Mouse (Mus musculus) CD4-positive helper T cell, adult 2 months (primary cell): ENCODE data around the gene Lrmda.
"Not testable (repeated sequence)": the region's sequence is repeated elsewhere in the genome, so short reads cannot be mapped to it uniquely, and the experiment has no call there.

Experiments used
- DNase-seq: peaks from one replicate; pipeline ENCODE4 v3.0.0-alpha.2; 2012; ENCODE audit warnings: low read depth, missing footprints, low spot score

Lrmda gene

DNA sequence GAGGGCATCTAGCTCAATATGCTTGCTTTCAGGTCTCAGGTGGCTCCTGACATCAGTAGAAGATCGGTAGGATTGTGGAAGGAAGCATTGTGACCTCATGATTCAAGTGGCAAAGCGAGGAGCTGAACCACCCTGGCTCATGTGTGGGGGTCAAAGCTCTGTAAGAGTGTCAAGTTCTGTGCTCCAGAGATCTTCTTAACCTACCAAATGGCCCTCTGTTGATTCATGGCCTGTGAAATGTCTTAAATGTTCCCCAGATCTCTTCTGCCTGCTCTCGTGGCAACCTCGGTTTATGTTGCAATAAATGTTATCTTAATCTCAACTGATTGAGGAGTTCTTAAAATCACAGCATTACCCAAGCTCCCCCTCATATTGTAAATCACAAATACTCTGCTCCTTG is 780.5 kb downstream of the Lrmda start:
- DNase-seq: no peak

- DNase-seq: no peak
Measured at GRCm38 (mm10) chr14:22800871-22801636, 781.5 kb downstream of the Lrmda start.

DNA sequence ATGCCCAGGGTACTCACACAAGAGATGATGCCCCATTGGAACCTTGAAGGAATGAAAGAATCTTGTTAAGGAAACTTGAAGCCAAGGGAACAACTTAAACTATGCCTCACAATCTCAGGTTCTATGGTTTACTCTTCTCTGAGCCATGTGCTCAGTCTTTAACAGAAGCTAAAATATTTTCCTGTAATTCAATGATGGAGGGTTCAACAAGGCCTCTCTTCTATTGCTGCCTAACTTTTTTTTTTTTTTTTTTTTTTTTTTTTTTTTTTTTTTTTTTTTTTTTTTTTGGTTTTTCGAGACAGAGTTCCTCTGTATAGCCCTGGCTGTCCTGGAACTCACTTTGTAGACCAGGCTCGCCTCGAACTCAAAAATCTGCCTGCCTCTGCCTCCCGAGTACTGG is 782.2 kb downstream of the Lrmda start:
- DNase-seq: not testable (repeated sequence)

DNA sequence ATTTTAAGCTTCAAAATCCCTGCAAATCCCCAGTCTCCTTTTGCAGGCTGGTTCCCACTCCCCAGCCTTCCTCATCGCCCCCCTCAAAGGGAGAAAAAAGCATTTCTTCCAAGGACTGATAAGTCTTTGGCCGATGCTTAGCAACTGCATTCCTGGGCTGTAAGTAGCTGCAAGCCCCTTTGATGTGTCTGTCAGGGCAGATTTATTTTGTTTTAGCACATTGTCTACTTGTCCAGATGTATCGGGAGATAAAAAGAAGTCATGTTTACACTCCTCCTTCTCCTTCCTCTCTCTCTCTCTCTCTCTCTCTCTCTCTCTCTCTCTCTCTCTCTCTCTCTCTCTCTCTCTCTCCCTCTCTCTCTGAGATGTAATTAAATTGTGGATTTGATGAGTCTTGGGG is 787.8 kb downstream of the Lrmda start:
- no peak for DNase-seq

DNA sequence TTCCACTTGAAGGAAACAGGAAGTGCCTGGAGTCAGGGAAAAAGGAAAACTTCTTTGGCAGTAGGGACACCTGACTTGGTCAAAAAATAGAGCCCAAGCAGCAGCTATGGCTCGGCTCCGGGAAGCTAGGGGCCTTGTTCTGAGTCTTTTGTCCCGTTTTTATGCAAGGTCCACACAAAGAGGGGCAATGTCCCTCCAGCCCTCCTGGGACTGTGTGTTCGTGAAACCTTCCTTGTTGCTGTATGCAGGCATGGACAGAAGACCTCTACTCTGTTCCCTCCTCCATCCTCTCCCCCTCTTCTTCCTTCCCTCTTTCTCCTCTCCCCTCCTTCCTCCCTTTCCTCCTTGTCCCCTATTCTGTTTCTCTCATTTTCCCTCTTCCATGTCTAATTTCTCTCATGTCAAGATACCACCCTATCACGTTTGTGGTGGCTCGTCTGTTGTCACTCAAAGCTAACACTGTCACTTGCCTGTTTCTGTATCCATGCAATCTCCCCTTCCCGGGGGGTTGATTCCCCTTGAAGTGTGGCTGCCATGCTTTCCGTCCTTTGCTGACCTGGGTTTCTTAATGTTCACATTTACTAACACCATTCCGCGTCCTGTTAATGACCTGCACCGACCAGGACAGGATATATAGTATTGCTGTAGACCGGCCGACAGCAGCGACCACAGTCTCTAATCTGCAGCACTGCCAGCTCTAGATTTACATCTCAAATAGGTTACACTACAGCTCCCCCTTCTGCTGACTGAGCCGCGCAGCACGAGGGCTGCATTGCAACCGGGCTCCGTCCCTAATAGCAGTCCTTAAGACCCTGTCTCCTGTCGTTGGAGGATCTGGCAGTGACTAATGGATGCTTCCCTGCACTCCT is 788.4 kb downstream of the Lrmda start:
- DNase-seq: no peak

DNA sequence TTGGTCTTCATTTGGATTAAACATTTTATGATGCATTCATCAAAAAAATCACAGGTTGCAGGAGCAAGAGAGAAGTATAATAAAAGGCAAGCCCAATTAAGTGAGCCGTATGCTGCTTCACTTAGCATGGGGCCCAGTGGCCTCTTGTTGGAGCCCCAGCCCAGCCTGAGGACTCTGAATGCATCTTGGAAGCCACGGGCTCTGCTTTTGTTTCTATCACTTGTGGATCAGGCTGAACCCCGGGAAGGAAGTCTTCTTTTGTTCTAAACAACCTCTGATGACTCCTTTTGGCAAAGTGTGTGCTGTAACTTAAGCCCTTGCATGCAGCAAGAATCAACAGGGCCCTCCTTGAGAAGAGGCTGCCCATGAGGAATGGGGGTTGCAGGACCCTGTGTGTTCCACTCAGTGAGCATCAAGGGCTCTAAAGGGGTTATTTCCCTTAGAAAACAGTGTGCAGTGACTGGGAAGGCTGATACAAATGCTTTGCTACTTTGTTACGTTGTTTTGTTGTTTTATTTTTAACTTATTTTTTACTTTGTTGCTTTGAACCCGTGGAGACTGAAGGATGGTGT is 789.2 kb downstream of the Lrmda start:
- no peak for DNase-seq

DNA sequence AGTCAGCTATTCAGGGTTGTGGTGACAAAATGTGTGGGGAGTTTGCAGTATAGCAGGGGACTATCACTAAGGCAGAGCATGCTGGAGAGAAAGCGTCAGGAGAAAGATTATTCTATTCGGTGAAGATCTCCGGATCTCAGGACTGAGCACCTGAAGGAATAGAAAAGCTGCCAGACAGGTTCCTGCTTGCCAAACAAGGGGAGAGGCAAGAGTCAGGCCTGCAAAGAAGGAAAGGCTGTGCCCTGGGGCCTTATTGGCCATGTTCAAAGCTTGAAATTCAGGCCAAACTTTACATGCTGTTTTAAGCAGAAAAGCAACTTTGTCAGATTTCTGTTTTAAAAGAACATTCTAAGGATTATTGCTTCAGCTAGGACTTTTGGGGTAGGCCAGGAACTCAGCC is 789.7 kb downstream of the Lrmda start:
- DNase-seq: no peak

GRCm38 (mm10) chr14:22810531-22810930 is 791.0 kb downstream of the Lrmda start:
- DNase-seq: no peak

- DNase-seq: no peak
Measured at GRCm38 (mm10) chr14:22812824-22813223, 793.3 kb downstream of the Lrmda start.

DNA sequence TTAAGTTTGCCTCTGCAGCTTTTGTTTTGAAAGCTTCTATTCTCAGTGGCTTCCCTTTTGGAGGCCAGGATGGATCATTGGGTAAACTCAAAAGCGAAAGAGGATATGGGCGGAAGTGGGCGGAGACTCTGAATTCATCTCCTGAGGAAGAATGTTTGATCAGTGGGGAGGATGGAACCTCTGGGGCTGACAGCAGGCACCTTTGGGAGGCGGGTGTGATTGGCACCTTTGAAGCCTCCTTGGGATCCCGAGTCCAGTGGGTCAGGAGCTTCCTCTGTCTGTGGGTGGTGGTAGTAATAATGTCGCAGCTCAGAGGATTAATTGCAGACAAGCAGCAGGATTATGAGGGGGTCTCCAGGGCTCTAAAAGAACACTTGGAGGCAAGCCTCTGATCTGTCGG is 793.9 kb downstream of the Lrmda start:
- DNase-seq: no peak

GRCm38 (mm10) chr14:22814811-22815345 is 795.4 kb downstream of the Lrmda start:
- DNase-seq: no peak

DNA sequence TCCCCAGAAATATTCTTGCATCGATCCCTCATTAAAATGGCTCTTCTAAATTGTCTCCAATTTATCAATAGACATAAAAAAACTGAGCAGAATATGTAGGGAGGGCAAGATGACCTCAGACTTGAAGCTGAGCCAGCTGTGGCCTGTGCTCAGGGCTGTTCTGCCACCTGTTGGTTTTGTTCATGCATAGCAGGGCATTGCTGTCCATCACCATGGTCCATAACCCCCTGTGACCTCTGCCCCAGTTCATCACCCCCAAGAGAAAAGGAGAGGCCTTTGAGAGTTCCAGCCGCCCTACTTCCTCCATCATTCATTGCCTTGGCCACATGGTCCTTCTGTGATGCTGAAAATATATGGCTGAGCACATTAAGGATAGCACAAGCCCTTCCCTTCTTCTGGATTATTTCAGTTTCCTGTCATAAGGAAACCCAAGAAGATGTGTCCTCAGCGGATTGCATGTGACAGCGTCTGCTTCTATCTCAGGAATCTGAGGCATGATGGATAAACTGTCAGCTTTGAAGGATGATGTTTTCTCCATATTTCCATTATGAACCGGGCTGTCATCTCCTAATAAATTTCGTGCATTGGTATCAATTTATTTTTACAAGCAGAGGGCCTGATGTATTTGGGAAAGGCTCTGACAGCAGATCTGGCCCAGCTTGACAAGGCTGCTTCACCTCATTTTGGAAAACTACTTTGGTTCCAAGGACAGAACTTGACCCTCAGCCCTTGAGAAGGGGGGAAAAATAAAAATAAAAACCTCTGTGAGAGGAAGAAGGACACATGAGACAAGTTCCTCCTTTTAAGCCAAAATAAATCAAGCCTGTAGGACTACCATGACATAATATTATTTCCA is 798.1 kb downstream of the Lrmda start:
- DNase-seq: no peak

GRCm38 (mm10) chr14:22818202-22818530 is 798.7 kb downstream of the Lrmda start:
- DNase-seq: no peak

- no peak for DNase-seq
Measured at GRCm38 (mm10) chr14:22822942-22823341, 803.4 kb downstream of the Lrmda start.

DNA sequence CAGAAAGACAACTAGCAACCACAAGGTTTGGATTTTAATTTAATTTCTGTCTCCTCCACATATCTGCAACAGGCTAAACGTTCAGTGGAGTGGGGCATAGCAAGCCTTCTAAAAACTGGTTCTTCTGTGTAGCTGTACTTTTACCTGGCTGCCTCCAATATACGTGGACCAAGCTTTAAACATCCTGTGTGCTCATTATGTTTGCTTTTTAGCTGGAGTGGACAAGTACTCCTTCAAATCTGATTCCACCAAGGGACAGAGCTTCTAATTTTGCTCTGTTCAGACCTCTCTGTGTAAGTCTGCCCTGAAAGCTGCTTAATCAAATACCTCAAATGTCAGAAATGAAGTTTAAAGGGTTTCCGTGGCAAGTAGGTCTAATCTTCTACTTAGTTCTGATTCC is 807.3 kb downstream of the Lrmda start:
- DNase-seq: no peak

GRCm38 (mm10) chr14:22837058-22837457 is 817.5 kb downstream of the Lrmda start:
- DNase-seq: no peak

DNA sequence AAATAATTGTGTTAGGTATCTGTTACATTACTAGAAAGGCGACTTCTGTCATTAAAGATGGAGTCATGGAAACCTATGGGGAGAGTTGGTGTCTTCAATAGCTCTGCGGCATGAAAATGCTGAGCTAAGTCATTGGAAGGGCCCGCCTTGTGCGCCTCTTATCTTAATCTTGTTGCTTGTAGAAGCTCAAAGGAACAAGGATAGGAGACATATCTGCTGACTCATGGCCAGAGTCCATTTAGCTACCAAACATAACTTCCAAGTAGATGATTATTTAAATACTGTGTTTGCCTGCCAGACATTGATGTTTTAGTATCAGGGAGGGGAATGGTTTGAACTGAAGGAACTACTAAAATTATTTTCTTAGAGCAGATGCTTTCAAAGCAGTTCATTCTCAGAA is 821.6 kb downstream of the Lrmda start:
- DNase-seq: no peak

DNA sequence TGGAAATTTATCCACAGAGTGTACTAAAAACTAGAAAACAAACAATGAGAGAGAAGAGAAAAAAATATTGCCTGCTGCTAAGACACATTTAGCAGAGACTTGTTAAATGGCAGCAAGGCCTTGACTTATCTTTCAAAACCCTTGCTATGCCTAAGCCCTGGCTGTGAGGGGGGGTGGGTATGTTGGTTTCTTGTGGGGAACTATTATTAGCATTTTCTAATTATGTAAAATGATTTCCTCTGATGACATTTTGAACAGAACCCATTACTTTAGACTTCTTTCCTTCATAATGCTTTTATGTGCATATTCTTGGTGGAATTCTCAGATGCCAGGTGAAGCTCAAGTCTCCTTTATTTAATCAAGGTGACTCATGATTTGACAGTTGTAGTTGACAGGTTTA is 824.5 kb downstream of the Lrmda start:
- DNase-seq: no peak

- no peak for DNase-seq
Measured at GRCm38 (mm10) chr14:22845401-22845800, 825.9 kb downstream of the Lrmda start.

DNA sequence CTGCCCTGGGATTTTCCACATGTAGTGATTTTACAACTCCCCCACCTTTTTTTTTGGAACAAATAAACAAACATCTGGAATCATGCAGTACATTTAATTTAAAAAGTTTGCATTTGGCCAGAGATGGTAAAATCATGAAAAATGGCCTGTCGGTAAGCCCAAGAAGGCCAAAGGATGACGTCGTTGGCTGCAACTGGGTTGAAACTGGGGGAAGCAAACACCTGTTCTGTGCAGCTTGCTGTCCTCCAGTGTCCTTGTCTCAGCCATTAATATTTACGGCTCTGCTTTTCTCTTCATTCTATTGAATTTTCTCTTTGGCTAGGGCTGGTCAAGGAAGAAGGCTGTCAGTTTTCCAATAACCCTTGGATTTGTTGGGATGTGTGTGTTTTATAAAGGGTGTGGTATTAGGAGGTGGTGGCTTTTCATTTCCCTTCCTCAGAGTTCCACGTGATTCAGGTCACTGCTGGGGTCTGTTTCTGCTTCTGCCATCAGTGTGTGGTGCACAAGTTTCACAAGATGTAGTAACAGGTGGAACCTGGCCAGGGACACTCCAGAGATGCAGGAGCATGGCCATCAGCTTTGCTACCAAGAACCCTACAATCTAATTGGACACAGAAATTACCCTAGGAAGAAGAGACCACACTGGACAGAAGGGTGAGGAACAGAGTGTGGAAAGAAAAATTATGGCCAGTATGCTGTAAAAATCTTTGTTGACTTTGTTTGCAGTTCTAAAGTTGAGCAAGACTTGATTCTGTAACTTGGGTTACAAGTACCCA is 827.7 kb downstream of the Lrmda start:
- no peak for DNase-seq

- DNase-seq: no peak
Measured at GRCm38 (mm10) chr14:22849108-22849507, 829.6 kb downstream of the Lrmda start.
